Mouse (Mus musculus) stomach, postnatal 0 days (tissue): ENCODE measurements at regions not wholly inside any gene's neighbourhood (a gene's known extent, or its start where the extent isn't known, plus 50 kb on each side); places are given as distances from the start of the nearest gene placed in this dataset.

Experiments used
- CTCF ChIP-seq: IDR thresholded peaks from 2 replicates; pipeline ENCODE4 v1.5.1; 2016; ENCODE audit warnings: antibody characterized with exemption, low read depth, mild to moderate bottlenecking, moderate library complexity
- EP300 ChIP-seq: optimal IDR thresholded peaks from 2 replicates; pipeline ENCODE3; 2016; ENCODE audit warnings: antibody characterized with exemption

DNA sequence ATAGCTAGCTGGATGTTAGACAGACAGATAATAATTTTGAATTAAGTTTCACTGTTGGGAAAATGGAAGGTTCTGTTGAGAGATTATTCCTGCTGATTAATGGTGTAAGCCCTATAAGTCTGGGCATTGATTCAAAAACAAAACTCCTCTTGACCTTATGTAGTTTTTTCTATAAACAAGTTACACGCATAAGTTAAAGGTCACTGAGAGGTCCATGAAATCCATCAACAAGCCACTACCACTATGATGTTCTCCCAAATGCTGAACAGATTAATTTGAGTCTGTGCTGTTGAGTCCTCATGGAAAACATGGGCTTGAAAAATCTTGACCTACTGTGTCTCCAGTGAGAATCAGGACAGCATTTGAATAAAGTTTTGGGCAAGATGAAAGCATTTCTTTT lies 109.3 kb upstream of the Gdf10 start:
- TF ChIP-seq CTCF (no peak), EP300 (no peak)
